Mouse (Mus musculus): ENCODE measurements around the gene Lce1k.

DNA sequence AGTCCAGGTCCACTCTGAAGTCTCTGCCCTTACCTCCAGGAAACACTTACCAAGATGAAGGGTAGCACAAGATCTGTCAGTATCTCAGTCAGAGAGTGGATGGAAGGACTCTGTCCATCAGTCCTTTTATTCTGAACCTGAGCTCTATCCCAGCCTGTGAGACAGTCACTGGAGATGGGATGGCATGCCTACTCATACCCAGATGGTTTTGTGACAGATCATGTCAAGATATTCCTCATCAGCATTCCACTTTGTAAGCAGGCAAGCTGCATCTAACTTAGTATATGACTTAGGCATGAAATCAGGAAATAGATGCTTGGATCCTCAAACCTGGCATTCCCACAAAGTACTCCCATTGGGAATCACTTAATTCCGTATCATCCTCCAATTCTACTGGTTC lies 28.9 kb downstream of the Lce1k start, which contains the start of gene Lce1i:
- TF ChIP-seq EP300 (IDR thresholded peaks at IDR 0.05; ENCODE audit: low read depth), result no peak
- TF ChIP-seq CTCF (IDR thresholded peaks at IDR 0.05; ENCODE audit: low read depth), result no peak

All from heart, postnatal 0 days (tissue).